Mouse (Mus musculus): ENCODE results near the gene Gm1123.

DNA sequence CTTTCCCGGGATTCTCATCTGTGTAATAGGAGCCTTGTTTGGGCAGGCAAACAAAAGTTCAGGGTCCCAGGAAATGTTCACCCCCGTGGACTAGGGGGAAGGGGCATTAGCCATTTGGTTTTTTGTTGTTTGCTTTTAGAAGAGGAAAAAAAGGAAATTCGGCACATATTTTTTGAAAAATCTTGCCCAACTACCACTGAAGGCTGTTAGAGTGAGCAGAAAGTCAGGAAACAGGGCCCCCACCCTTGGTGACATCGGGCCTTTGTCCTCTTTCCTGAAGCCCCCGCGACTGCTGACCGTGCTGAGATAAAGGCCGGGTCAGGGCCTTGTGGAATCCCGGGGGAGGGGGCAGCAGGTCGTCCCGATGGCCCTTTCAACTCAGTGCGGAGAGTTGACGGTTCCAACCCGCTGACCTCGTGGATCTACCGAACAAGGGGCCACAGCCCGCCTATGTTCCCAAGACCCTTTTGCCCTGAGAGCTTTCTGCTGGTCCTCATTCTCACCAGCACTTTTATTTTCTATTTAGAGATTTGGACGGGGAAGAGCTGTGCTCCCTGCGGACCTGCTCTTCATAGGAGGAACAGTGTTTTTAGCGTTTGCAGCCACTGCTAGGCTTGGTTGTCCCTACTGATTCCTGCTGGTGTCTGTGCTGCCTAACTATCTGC, 72.9 kb downstream of the Gm1123 start:
- TF ChIP-seq CHD2 (IDR thresholded peaks at IDR 0.05; ENCODE audit: low read depth, low read length) (no peak), ZC3H11A (IDR thresholded peaks at IDR 0.05; ENCODE audit: borderline replicate concordance, low read depth, low read length) (no peak), MAFK (IDR thresholded peaks at IDR 0.05; ENCODE audit: insufficient read depth, low read depth, low read length) (no peak)

Measured in ES-E14 (cell line).